Mouse (Mus musculus): ENCODE results near the gene Theg.

Gene Theg

GRCm38 (mm10) chr10:79594111-79594510 is 7.0 kb upstream of the Theg start:
- DNase-seq, result no peak

- DNase-seq, result no peak
Measured at GRCm38 (mm10) chr10:79590702-79591101, 3.6 kb upstream of the Theg start.

GRCm38 (mm10) chr10:79587752-79588126 is 608 bp upstream of the Theg start:
- DNase-seq, result no peak

DNA sequence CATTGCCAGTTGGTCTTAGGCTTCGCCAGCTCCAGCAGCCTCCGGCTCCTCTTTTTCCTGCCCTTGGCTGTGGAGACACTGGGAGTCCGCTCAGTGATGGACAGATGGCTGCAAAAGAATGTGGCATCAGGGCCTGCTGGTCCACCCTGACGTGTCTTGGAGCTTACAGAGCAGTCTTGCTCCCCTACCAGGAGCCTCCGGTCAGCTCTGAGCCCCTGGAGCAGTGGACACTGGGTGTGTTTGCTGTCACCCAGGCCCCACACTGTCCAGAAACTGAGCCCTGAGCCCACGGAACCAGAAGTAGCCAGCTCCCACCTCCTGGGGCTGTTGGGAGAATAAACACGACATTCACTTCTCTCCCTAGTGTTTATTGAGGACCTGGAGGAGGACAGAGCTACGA is 888 bp downstream of the Theg start:
- no peak for DNase-seq

DNA sequence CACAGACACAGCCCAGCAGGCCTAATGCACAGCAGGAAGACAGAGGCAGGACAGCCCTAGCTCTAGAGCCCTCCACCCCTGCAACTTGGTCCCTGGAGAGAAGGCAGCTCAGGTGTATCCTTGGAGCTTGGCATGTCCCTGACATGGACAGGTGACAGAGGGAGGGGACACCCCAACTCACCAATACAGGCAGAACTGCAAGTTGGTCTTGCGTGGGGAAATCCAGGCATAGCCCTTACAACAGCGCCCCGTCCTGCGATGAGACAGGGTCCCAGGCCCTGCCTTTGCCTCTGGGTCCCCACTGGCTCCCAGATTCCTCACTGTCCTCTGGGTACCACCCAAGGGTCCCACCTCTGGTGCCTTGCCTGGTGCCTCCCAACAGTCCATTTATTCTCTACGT is 1.4 kb downstream of the Theg start:
- no peak for DNase-seq

DNA sequence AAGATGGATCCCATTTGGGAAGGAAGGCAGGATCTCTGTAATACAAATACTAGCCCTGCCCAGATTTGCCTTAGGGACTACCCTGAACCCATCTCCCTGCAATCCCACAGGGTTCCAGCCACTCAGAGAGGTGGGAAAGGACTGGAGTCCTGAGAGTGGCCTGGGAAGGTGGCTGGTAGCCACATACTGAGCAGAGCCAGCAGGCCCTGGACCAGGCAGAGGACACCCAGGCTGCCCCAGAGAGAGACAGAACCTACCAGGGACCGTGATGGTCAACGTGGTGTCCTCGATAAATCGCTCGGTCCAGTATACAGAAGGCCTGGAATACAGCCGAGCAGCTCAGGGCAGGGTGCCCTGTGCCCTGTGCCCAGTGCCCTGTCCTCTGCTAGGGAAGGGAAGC is 2.0 kb downstream of the Theg start:
- no peak for DNase-seq

DNA sequence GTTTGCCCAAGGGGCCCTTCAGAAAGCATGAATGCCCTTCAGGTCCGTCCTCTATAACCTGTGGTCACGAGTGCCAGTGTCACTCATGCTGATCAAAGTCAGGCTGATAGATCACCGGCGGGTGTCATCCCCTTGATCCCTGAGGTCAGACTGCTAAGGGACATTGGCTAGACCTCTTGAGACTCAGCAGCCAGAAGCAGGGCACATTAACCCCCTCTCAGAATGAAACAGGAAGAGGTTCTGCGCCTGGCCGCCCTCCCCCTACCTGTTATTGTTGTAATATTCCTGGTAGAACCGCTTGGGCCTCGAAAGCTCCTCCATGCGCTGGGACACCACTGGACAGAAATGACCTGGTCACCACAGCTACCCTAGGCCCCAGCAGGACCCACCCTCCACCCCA is 2.7 kb downstream of the Theg start:
- DNase-seq, result no peak

DNA sequence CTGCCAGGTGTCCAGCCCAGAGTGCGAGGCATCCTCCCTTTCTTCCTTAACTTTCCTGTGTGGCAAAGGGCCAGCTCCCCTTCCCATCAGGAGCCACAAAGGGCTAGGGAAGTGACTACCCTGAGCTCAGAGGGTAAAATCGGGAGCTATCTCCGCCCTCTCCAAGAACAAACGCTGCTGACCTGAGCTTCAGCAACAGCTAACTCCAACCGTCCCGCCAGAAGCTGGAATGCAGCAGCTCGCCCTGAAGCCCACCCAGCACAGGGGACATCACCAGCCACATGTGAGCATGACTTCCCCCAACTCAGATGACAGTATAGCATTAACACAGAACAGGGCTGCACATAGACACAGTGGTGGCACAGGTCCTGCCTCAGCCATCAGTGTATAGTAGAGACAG is 3.1 kb downstream of the Theg start:
- no peak for DNase-seq

GRCm38 (mm10) chr10:79581501-79581900 is 5.6 kb downstream of the Theg start:
- no peak for DNase-seq

GRCm38 (mm10) chr10:79580811-79581210 is 6.3 kb downstream of the Theg start:
- peak; percentile 83 for DNase-seq

GRCm38 (mm10) chr10:79580356-79580755 is 6.8 kb downstream of the Theg start:
- no peak for DNase-seq

GRCm38 (mm10) chr10:79579781-79580180 is 7.3 kb downstream of the Theg start:
- DNase-seq, result no peak

DNA sequence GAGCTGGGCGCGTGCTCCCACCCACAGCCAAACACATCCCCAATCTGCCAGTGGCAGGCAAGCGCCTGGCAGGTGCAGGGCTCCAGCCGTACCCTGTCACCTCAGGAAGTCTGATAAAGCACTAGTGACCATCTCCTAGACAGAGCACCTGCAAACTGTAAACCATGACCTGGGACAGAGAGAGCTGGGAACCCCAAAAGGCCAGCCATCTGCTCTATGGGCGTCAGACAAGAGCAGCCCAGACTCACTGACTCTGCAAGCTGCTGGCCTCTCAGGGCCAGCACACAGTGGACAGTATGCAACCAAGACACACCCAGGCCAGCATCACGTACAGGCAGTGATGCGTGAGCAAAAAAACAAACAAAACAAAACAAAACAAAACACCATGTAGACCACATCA is 8.2 kb downstream of the Theg start:
- DNase-seq, result no peak

DNA sequence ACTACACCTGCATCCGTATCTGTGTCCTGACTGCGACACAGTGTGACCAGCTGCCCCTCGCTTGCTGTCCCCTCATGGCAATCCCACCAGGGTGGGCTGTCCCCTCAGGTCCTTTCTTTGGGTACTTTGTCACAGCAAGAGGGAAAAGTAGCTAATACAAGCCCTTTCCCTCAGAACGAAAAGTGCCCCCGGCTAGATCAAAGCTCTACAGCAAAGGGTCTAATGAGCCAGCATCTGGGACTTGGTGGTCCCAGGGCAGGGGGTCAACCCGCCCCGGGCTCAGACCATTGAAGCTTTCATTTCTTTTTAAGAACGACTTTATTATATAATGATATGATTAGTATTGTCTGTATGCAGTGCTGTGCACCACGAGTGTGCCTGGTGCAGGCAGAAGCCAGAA is 8.9 kb downstream of the Theg start:
- DNase-seq, result no peak

DNA sequence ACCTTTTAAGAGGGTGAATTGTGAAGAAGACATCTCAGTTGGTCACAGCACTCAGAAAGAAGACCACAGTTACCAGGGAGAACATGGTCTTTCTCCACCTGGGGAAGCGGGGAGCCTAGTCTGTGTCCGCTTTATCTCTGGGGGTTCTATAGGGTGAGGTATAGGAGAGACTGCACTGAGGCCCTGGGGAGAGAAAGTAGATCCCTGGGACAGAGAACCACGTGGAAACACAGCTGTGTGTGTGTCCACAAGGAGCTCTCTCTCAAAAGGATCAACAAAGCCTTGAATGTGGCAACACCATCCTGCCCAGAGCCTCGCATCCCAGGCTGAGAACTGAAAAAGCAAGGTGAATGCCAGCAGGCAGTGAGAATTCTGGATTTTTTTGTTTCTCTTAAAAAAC is 9.8 kb downstream of the Theg start:
- no peak for DNase-seq

GRCm38 (mm10) chr10:79575754-79576153 is 11.4 kb downstream of the Theg start:
- DNase-seq, result no peak

GRCm38 (mm10) chr10:79574796-79575195 is 12.3 kb downstream of the Theg start:
- no peak for DNase-seq

DNA sequence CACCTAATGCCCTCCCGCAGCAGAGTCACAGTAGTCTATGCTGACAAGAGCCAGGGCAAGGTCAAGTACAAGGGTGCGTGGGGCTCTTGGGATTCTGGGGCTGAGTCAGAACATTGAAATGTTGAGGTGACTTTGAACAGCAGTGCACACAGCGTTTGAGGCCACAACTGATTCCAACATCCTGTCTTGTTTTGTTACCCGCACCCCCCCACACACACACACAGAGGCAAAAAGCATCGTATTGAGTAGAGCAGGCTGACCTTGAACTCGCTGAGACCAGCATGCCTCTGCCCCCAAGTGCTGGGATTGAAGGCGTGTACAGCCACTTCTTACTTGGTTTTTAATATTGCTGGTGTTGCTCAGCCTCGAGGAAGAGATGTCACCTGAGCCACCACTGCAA is 12.8 kb downstream of the Theg start:
- no peak for DNase-seq

- DNase-seq, result no peak
Measured at GRCm38 (mm10) chr10:79573611-79574010, 13.5 kb downstream of the Theg start.

- DNase-seq, result no peak
Measured at GRCm38 (mm10) chr10:79571314-79571713, 15.8 kb downstream of the Theg start.

DNA sequence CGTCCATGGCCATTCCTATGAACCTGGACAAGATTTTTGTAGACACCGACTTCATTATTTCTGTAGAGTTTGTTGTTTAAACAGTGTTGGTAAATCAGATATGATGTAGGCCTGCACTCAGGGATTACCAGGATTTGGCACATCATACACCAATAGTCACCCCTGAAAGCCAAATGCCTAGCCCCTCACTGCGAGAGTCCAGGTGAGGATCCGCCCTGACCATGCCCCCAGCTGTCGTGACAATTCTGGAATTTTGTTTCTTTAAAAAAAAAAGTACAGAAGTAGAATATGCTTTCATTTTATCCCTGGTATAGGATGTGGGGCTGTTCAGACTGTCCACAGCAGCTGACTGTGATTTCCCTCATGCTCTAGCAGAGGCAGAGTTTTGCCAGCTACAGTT is 17.2 kb downstream of the Theg start:
- DNase-seq, result no peak

- DNase-seq, result no peak
Measured at GRCm38 (mm10) chr10:79559716-79560115, 27.4 kb downstream of the Theg start.

DNA sequence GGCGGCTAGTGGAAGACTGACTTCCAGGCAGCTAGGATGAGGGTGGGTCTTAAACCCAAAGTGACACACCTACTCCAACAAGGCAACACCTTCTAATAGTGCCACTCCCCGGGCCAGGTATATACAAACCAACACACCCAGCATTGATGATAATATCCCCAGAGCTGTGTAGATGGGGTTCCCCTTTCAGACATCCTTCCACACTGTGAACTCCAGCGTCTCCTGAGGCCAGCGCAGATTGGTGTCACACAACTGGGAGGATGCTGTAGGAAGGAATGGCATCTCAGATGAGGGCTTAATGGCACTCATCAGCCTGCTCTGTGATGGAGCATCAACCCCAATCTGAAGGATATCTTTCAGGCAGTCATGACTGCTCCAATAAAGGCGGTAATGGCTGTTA is 29.6 kb downstream of the Theg start:
- DNase-seq, result no peak

- no peak for DNase-seq
Measured at GRCm38 (mm10) chr10:79556951-79557350, 30.2 kb downstream of the Theg start.

GRCm38 (mm10) chr10:79555238-79555724 is 31.9 kb downstream of the Theg start:
- DNase-seq, result no peak

All from thymus, postnatal 4 days (tissue).